9 mouse cellular contexts compared by ENCODE assay signal in genomic region chr4:44028303-44029135, GRCm38 (mm10). TPM values are rescaled to one million over a fixed set of nuclear protein-coding genes. Genes with fewer than 3 reads are reported as not detected.
A peak's percentile ranks its signal among the peaks of the same experiment; 100 is the strongest.
DNase-seq lines count a peak whose midpoint lies in the region; ATAC-seq lines count a peak whose summit lies in the region.
"Had no signal": no experiment of that assay in that cellular context is flagged by ENCODE, and none has a peak within 500 bp of the region (broad histone marks: within the 10 kb centered on the region; RNA-seq: fewer than 3 reads in every experiment).

No protein-coding gene starts in this region.

- peak overlapping the region; percentile 47 for H3K4me2 ChIP-seq in heart, embryonic 15.5 days
- H3K4me2 ChIP-seq in limb, embryonic 13.5 days (replicated peaks) = no peak overlapping the region
- H3K4me2 ChIP-seq in liver, embryonic 12.5 days = no peak overlapping the region
- H3K4me2 ChIP-seq: lung, embryonic 15.5 days had no signal

- no peaks in the 10 kb centered on the region for H3K27me3 ChIP-seq in heart, embryonic 15.5 days
- no peaks in the 10 kb centered on the region for H3K27me3 ChIP-seq in limb, embryonic 13.5 days
- H3K27me3 ChIP-seq in liver, embryonic 12.5 days (replicated peaks) = no peaks in the 10 kb centered on the region
- H3K27me3 ChIP-seq: lung, embryonic 15.5 days had no signal

- peak; percentile 25 to 46 for DNase-seq in cerebellum, postnatal 25 days
- DNase-seq in R1 (ENCODE audit: low read depth, low spot score) = peak; percentile 68
- DNase-seq in yolk sac, embryonic 10.5 days (ENCODE audit: low spot score) = peak; percentile 70

- peak overlapping the region; percentile 31 for H3K9ac ChIP-seq in heart, embryonic 15.5 days
- H3K9ac ChIP-seq in limb, embryonic 13.5 days = no peak overlapping the region
- H3K9ac ChIP-seq in liver, embryonic 12.5 days = no peak overlapping the region
- H3K9ac ChIP-seq: lung, embryonic 15.5 days had no signal

- H3K4me1 ChIP-seq in heart, embryonic 15.5 days (replicated peaks) = peaks cover 41% of the 10 kb centered on the region
- H3K4me1 ChIP-seq in limb, embryonic 13.5 days = 0 out of 2 replicates have a peak, but pooled peaks cover 5% of the 10 kb centered on the region
- H3K4me1 ChIP-seq in liver, embryonic 12.5 days = peaks cover 19% of the 10 kb centered on the region
- H3K4me1 ChIP-seq: lung, embryonic 15.5 days had no signal

- H3K4me3 ChIP-seq in heart, embryonic 15.5 days = no peak overlapping the region
- H3K4me3 ChIP-seq in limb, embryonic 13.5 days = no peak overlapping the region
- no peak overlapping the region for H3K4me3 ChIP-seq in liver, embryonic 12.5 days
- H3K4me3 ChIP-seq: lung, embryonic 15.5 days had no signal

- H3K36me3 ChIP-seq in heart, embryonic 15.5 days = peaks cover 75% of the 10 kb centered on the region
- peaks cover 100% of the 10 kb centered on the region for H3K36me3 ChIP-seq in limb, embryonic 13.5 days
- peaks cover 99% of the 10 kb centered on the region for H3K36me3 ChIP-seq in liver, embryonic 12.5 days

- no peaks in the 10 kb centered on the region for H3K9me3 ChIP-seq in heart, embryonic 15.5 days (replicated peaks)
- no peaks in the 10 kb centered on the region for H3K9me3 ChIP-seq in limb, embryonic 13.5 days
- H3K9me3 ChIP-seq in liver, embryonic 12.5 days (replicated peaks) = no peaks in the 10 kb centered on the region
- H3K9me3 ChIP-seq: lung, embryonic 15.5 days had no signal

- peak overlapping the region; percentile 96 for H3K27ac ChIP-seq in heart, embryonic 15.5 days
- no peak overlapping the region for H3K27ac ChIP-seq in limb, embryonic 13.5 days
- H3K27ac ChIP-seq in liver, embryonic 12.5 days = no peak overlapping the region
- H3K27ac ChIP-seq: lung, embryonic 15.5 days had no signal

- 43% methylated on average over 16 of the region's 16 CpGs for WGBS in heart, embryonic 15.5 days
- WGBS in limb, embryonic 13.5 days = 47% methylated on average over 16 of the region's 16 CpGs
- 80% methylated on average over 16 of the region's 16 CpGs for WGBS in liver, embryonic 12.5 days (ENCODE audit: insufficient replicate concordance)

- ATAC-seq in cerebellum, adult (ENCODE audit: insufficient number of reproducible peaks, low FRiP score, low TSS enrichment) = no peak
- ATAC-seq in heart, embryonic 15.5 days (replicated peaks; ENCODE audit: insufficient number of reproducible peaks, insufficient read depth, low FRiP score, low read depth) = peak; percentile 61
- peak; percentile 78 for ATAC-seq in limb, embryonic 13.5 days (ENCODE audit: low FRiP score, low read depth)
- ATAC-seq in liver, embryonic 12.5 days = no peak
- no peak for ATAC-seq in monocyte, adult 5-6 weeks (replicated peaks; ENCODE audit: insufficient number of reproducible peaks, low FRiP score, low TSS enrichment, poor library complexity, severe bottlenecking)

RNA-seq across cellular contexts. Expression of gene Clta, which starts 24.3 kb away (rescaled TPM):
- polyA plus RNA-seq in heart, embryonic 15.5 days (2015; fragmentation: Nextera tagmentation; extraction: Ambion mirVana) = 130 and 146 TPM in 2 replicates
- 246 and 261 TPM in 2 replicates for polyA plus RNA-seq in limb, embryonic 13.5 days (2015; fragmentation: Nextera tagmentation; extraction: Ambion mirVana)
- 169 and 172 TPM in 2 replicates for polyA plus RNA-seq in liver, embryonic 12.5 days (2016; fragmentation: Nextera tagmentation; extraction: Ambion mirVana)
- total RNA-seq in monocyte, adult 5-6 weeks (2017) = 320 to 466 TPM (median 446 TPM) in 3 replicates

RNA-seq across cellular contexts. Expression of gene Ccin, which starts 45.2 kb away (rescaled TPM):
- not detected in 2 replicates for polyA plus RNA-seq in heart, embryonic 15.5 days (2015; fragmentation: Nextera tagmentation; extraction: Ambion mirVana)
- not detected in 2 replicates for polyA plus RNA-seq in limb, embryonic 13.5 days (2015; fragmentation: Nextera tagmentation; extraction: Ambion mirVana)
- polyA plus RNA-seq in liver, embryonic 12.5 days (2016; fragmentation: Nextera tagmentation; extraction: Ambion mirVana) = not detected in 2 replicates
- total RNA-seq in monocyte, adult 5-6 weeks (2017) = 0.39 TPM in 1 of 3 replicates, not detected in the others
- polyA plus RNA-seq: lung, embryonic 15.5 days had no signal

RNA-seq across cellular contexts. Expression of gene Gne, which starts 55.5 kb away (rescaled TPM):
- polyA plus RNA-seq in heart, embryonic 15.5 days (2015; fragmentation: Nextera tagmentation; extraction: Ambion mirVana) = 27.3 and 35.2 TPM in 2 replicates
- 22.9 and 24.8 TPM in 2 replicates for polyA plus RNA-seq in limb, embryonic 13.5 days (2015; fragmentation: Nextera tagmentation; extraction: Ambion mirVana)
- polyA plus RNA-seq in liver, embryonic 12.5 days (2016; fragmentation: Nextera tagmentation; extraction: Ambion mirVana) = 31.6 and 34.6 TPM in 2 replicates
- total RNA-seq in monocyte, adult 5-6 weeks (2017) = 12.7 to 24.4 TPM (median 19.1 TPM) in 3 replicates

Comparison
In these comparisons a context has a peak if more than half of its experiments do, and no peak if none do; other contexts are left out.
1. ATAC-seq: peak in heart, embryonic 15.5 days (single experiment) and limb, embryonic 13.5 days (single experiment); none in cerebellum, adult (single experiment), liver, embryonic 12.5 days (single experiment) and monocyte, adult 5-6 weeks (single experiment).
2. Peak in every context shown above with its lines, with median percentiles within 50 percentile points of each other: DNase-seq.